Mouse (Mus musculus): ENCODE measurements around the gene Artn.
A peak's percentile ranks its signal among the peaks of the same experiment; 100 is the strongest.

Gene Artn

GRCm38 (mm10) chr4:117918762-117919161, 10.8 kb downstream of the Artn start:
- DNase-seq (ENCODE audit: low read depth, low spot score) = no peak

- DNase-seq (ENCODE audit: low read depth, low spot score) = no peak
These were observed 11.3 kb downstream of the Artn start for GRCm38 (mm10) chr4:117918261-117918660.

GRCm38 (mm10) chr4:117917847-117918246, 11.7 kb downstream of the Artn start:
- DNase-seq (ENCODE audit: low read depth, low spot score) = no peak

- no peak for DNase-seq (ENCODE audit: low read depth, low spot score)
These were observed 12.2 kb downstream of the Artn start for GRCm38 (mm10) chr4:117917402-117917801.

GRCm38 (mm10) chr4:117916386-117916785, 13.2 kb downstream of the Artn start:
- DNase-seq (ENCODE audit: low read depth, low spot score) = no peak

- no peak for DNase-seq (ENCODE audit: low read depth, low spot score)
These were observed 14.0 kb downstream of the Artn start for GRCm38 (mm10) chr4:117915489-117916105.

- peak; percentile 95 for DNase-seq (ENCODE audit: low read depth, low spot score)
These were observed 14.7 kb downstream of the Artn start, which contains the start of gene Ipo13 for GRCm38 (mm10) chr4:117914591-117915442. TSS of gene Ipo13 (minus strand) at chr4:117914999.

GRCm38 (mm10) chr4:117914031-117914430, 15.5 kb downstream of the Artn start:
- DNase-seq (ENCODE audit: low read depth, low spot score) = no peak

GRCm38 (mm10) chr4:117913421-117913820, 16.1 kb downstream of the Artn start:
- DNase-seq (ENCODE audit: low read depth, low spot score) = no peak

- no peak for DNase-seq (ENCODE audit: low read depth, low spot score)
These were observed 16.8 kb downstream of the Artn start for GRCm38 (mm10) chr4:117912685-117913273.

GRCm38 (mm10) chr4:117912131-117912561, 17.4 kb downstream of the Artn start:
- no peak for DNase-seq (ENCODE audit: low read depth, low spot score)

GRCm38 (mm10) chr4:117908834-117909453, 20.6 kb downstream of the Artn start:
- DNase-seq (ENCODE audit: low read depth, low spot score) = no peak

- no peak for DNase-seq (ENCODE audit: low read depth, low spot score)
These were observed 23.4 kb downstream of the Artn start for GRCm38 (mm10) chr4:117906196-117906595.

GRCm38 (mm10) chr4:117904761-117905160, 24.8 kb downstream of the Artn start:
- no peak for DNase-seq (ENCODE audit: low read depth, low spot score)

- no peak for DNase-seq (ENCODE audit: low read depth, low spot score)
These were observed 25.5 kb downstream of the Artn start for GRCm38 (mm10) chr4:117904094-117904493.

- DNase-seq (ENCODE audit: low read depth, low spot score) = no peak
These were observed 31.5 kb downstream of the Artn start for GRCm38 (mm10) chr4:117898111-117898510.

- DNase-seq (ENCODE audit: low read depth, low spot score) = no peak
These were observed 33.5 kb downstream of the Artn start for GRCm38 (mm10) chr4:117896031-117896430.

GRCm38 (mm10) chr4:117895339-117895738, 34.2 kb downstream of the Artn start:
- DNase-seq (ENCODE audit: low read depth, low spot score) = no peak

GRCm38 (mm10) chr4:117894601-117895000, 35.0 kb downstream of the Artn start:
- DNase-seq (ENCODE audit: low read depth, low spot score) = no peak

- peak; percentile 71 for DNase-seq (ENCODE audit: low read depth, low spot score)
These were observed 36.2 kb downstream of the Artn start for GRCm38 (mm10) chr4:117893376-117893775.

GRCm38 (mm10) chr4:117891738-117892161, 37.8 kb downstream of the Artn start, which contains the start of gene Dph2:
TSS of gene Dph2 (minus strand) at chr4:117892032.
- peak; percentile 92 for DNase-seq (ENCODE audit: low read depth, low spot score)

- no peak for DNase-seq (ENCODE audit: low read depth, low spot score)
These were observed 38.8 kb downstream of the Artn start for GRCm38 (mm10) chr4:117890750-117891149.
